Mouse (Mus musculus) hindbrain, embryonic 11.5 days (tissue): Measurements from ENCODE around the gene Amt. TPM values are rescaled to one million over a fixed set of nuclear protein-coding genes. Genes with fewer than 3 reads are reported as not detected.

Source experiments
- ATAC-seq: fragments of 200-750 bp; cut with Nextera tagmentation; 2 replicates; pipeline ENCODE4 v1.8.0; 2017; ENCODE audit warnings: mild to moderate bottlenecking, moderate TSS enrichment, moderate library complexity; ENCODE audit not compliant: low FRiP score
- DNase-seq: peaks from one replicate; pipeline ENCODE4 v3.0.0-alpha.2; 2015; ENCODE audit warnings: low spot score
- H3K27ac ChIP-seq: fragments of 300-500 bp; sonication (generic); 2 replicates; pipeline ENCODE4 v1.5.1; 2014; ENCODE audit warnings: mild to moderate bottlenecking, low read depth, low read length
- H3K27me3 ChIP-seq: fragments of 300-500 bp; sonication (generic); 2 replicates; pipeline ENCODE4 v1.6.1; 2014; ENCODE audit warnings: mild to moderate bottlenecking, low read length, moderate library complexity, mixed read lengths; ENCODE audit not compliant: control insufficient read depth, insufficient read depth
- H3K36me3 ChIP-seq: fragments of 300-500 bp; sonication (generic); 2 replicates; pipeline ENCODE4 v1.6.1; 2014; ENCODE audit warnings: mild to moderate bottlenecking, low read length, moderate library complexity, mixed read lengths; ENCODE audit not compliant: control insufficient read depth, insufficient read depth
- H3K4me1 ChIP-seq: fragments of 300-500 bp; sonication (generic); replicated peaks from 2 replicates; pipeline ENCODE4 v1.6.1; 2014; ENCODE audit warnings: low read length, mixed read lengths; ENCODE audit not compliant: control insufficient read depth, insufficient read depth
- H3K4me2 ChIP-seq: fragments of 300-500 bp; sonication (generic); replicated peaks from 2 replicates; pipeline ENCODE4 v1.6.1; 2014; ENCODE audit warnings: mild to moderate bottlenecking, low read depth, low read length
- H3K4me3 ChIP-seq: fragments of 300-500 bp; sonication (generic); 2 replicates; pipeline ENCODE4 v1.5.1; 2014; ENCODE audit warnings: low read depth, low read length
- H3K9ac ChIP-seq: fragments of 300-500 bp; sonication (generic); 2 replicates; pipeline ENCODE4 v1.6.1; 2014; ENCODE audit warnings: low read depth, low read length
- H3K9me3 ChIP-seq: fragments of 300-500 bp; sonication (generic); 2 replicates; pipeline ENCODE4 v1.6.1; 2016; ENCODE audit warnings: low read length; ENCODE audit not compliant: control insufficient read depth
- WGBS: fragments of 180-500 bp; shearing (Covaris S2); extraction: QIAGEN DNeasy Blood & Tissue Kit; methylation state at CpG from one replicate; pipeline ENCODE4 v1.1.7; 2014; 5-methylcytosine and 5-hydroxymethylcytosine counted together
- polyA plus RNA-seq: library from polyadenylated mRNA; unstranded; fragments of >200 nt; fragmentation: Nextera tagmentation; extraction: Ambion mirVana; gene quantifications from 2 replicates; pipeline ENCODE4 v1.2.1, GENCODE M21; 2014

Amt gene
- polyA plus RNA-seq, 1 experiment from 2014 or later = 23.8 TPM

DNA sequence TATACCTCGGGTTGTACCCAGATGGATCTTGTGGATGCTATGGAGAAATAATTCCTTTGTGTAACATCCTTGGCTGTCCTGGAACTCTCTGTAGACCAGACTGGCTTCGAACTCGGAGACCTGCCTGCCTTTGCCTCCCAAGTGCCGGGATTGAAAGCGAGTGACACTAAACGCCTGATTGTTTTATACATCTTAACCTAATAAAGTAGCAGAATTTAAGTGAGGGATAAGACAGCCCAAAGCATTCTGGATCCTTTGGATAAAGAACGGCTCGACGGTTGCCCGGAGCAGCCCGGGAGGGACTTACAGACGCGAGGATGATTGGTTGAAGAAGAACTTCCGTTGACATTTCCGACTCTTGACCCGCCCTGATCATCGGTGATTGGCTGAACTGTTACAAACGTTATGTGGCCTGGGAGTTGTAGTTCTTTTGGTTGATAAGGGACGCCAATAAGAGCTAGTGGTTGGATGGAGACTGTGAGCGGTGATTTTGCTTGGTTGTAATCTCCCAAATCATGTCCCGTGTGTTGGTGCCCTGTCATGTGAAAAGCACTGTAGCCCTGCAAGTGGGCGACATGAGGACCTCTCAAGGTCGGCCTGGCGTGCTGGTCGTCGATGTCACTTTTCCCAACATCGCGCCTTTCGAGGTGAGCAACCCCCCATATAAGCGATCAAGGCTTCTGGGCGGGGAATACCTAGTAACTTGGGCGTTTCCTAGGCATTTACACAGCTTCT lies 6.5 kb upstream of the Amt start, which contains the start of gene Nicn1:
TSS of gene Nicn1 (plus strand) at position 414 of the 735 bp plus-strand sequence.
- Histone ChIP-seq H3K9me3 (no peaks in the 10 kb centered on the region), H3K4me1 (0 out of 2 replicates have a peak, but pooled peaks cover 2% of the 10 kb centered on the region), H3K4me2 (peak within 1 kb of the TSS; percentile 43), H3K4me3 (peak within 1 kb of the TSS; percentile 46), H3K27ac (peak within 1 kb of the TSS; percentile 73), H3K36me3 (no peaks in the 10 kb centered on the region), H3K27me3 (no peaks in the 10 kb centered on the region), H3K9ac (peak within 1 kb of the TSS; percentile 61)
- ATAC-seq (peak; percentile 97), DNase-seq (peak; percentile 91)
- under 1% methylated on average over 32 of the region's 32 CpGs for WGBS

DNA sequence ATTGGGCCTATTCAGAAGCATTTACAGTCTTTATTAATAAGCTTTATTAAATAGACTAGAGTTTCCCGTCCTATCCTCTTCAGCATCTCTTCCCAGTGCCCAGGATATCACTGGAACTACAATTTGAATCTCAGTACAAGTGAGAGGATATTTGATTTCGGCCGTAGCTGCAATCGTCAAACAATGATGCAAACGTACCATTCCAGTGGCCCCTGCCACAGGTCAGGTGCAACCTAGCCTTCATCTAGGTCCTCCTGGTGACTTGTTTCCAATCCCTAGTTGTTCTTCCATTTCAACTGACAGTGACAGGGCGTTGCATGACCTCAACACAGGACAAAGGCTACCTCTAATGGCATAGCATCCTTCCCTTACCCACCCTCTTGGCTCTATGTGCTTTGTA lies 5.9 kb upstream of the Amt start:
- H3K4me2 ChIP-seq = peak overlapping the region; percentile 43
- DNase-seq (peak; percentile 22), ATAC-seq (peak; percentile 4; the same call in 1 of the 2 replicates)
- H3K27ac ChIP-seq = no peak overlapping the region
- peak overlapping the region; percentile 53 for H3K9ac ChIP-seq
- 56% methylated on average over 6 of the region's 6 CpGs for WGBS
- H3K9me3 ChIP-seq = no peaks in the 10 kb centered on the region
- H3K4me1 ChIP-seq = 0 out of 2 replicates have a peak, but pooled peaks cover 2% of the 10 kb centered on the region
- no peaks in the 10 kb centered on the region for H3K27me3 ChIP-seq
- no peaks in the 10 kb centered on the region for H3K36me3 ChIP-seq
- peak overlapping the region; percentile 46 for H3K4me3 ChIP-seq

DNA sequence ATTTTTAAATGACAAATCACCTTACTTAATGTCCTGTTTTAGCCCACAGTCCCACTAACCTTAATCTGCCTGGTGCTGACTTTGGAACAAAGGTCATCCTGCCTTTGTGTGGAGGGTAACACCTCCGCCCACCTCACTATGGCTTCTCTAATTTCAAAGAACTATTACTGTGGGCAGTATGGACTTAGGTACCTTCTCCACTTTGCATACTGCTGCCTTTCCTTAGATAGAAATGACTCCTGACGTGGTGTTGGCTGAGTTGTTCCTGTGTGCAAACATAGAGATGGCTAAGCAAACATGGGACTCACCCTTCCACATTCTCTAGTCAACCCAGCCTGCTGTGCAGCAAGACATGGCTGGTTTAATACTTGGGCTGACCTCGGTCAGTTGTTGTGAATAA lies 5.2 kb downstream of the Amt start:
- Histone ChIP-seq H3K4me3 (no peak overlapping the region), H3K27me3 (no peaks in the 10 kb centered on the region), H3K36me3 (no peaks in the 10 kb centered on the region), H3K9ac (no peak overlapping the region), H3K27ac (no peak overlapping the region), H3K4me1 (peaks cover 6% of the 10 kb centered on the region; the same call in 1 of the 2 replicates), H3K9me3 (no peaks in the 10 kb centered on the region), H3K4me2 (no peak overlapping the region)
- ATAC-seq (no peak), DNase-seq (no peak)
- WGBS = 88% methylated on average over 3 of the region's 3 CpGs

DNA sequence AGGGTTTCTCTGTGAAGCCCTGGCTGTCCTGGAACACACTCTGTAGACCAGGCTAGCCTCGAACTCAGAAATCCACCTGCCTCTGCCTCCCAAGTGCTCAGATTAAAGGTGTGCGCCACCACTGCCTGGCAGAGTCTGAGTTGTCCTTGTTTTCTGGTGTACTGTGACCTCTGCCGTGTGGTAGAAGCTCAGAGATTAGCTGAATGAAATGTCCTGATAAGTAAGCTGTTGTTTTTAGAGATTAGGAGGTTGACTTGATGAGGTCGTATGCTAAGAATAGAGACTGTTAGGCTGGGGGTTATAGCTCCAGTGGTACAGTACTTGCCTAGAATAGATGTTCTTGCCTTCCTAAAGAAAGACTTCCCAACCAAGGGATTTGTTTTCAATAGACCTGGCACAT lies 8.1 kb downstream of the Amt start:
- DNase-seq (no peak), ATAC-seq (no peak)
- peak overlapping the region; percentile 68 for H3K9ac ChIP-seq
- H3K4me2 ChIP-seq = peak overlapping the region; percentile 88; the same call in 1 of the 2 replicates
- peak overlapping the region; percentile 88 for H3K4me3 ChIP-seq
- 90% methylated on average over 4 of the region's 4 CpGs for WGBS
- H3K4me1 ChIP-seq = peaks cover 4% of the 10 kb centered on the region; the same call in 1 of the 2 replicates
- no peaks in the 10 kb centered on the region for H3K36me3 ChIP-seq
- no peaks in the 10 kb centered on the region for H3K9me3 ChIP-seq
- no peak overlapping the region for H3K27ac ChIP-seq
- no peaks in the 10 kb centered on the region for H3K27me3 ChIP-seq

DNA sequence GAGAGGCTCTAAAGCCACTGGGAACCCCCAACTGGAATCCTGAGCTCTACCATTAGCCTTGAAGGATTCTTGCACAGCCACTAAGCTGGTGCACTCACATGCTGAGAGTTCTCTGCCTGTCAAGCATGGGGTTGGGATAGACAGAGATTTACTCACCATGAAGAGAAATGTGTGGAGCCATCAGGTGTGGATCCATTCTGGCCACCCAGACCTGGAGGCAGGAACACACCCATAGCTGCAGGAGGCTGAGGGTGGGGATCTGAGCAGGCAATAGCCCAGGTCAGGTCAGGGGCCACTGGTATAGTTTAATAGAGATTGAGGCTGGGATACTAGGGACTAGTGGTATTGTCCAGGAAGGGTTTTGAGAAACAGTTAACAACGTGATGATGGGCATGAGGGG lies 8.5 kb downstream of the Amt start:
- no peak; the same call in 1 of the 2 replicates for ATAC-seq
- Histone ChIP-seq H3K9me3 (no peaks in the 10 kb centered on the region), H3K4me2 (peak overlapping the region; percentile 88), H3K4me3 (peak overlapping the region; percentile 88), H3K27ac (peak overlapping the region; percentile 100), H3K4me1 (peaks cover 4% of the 10 kb centered on the region; the same call in 1 of the 2 replicates), H3K9ac (peak overlapping the region; percentile 68), H3K36me3 (no peaks in the 10 kb centered on the region), H3K27me3 (no peaks in the 10 kb centered on the region)
- 7% methylated on average over 1 of the region's 1 CpGs for WGBS
- DNase-seq = no peak

DNA sequence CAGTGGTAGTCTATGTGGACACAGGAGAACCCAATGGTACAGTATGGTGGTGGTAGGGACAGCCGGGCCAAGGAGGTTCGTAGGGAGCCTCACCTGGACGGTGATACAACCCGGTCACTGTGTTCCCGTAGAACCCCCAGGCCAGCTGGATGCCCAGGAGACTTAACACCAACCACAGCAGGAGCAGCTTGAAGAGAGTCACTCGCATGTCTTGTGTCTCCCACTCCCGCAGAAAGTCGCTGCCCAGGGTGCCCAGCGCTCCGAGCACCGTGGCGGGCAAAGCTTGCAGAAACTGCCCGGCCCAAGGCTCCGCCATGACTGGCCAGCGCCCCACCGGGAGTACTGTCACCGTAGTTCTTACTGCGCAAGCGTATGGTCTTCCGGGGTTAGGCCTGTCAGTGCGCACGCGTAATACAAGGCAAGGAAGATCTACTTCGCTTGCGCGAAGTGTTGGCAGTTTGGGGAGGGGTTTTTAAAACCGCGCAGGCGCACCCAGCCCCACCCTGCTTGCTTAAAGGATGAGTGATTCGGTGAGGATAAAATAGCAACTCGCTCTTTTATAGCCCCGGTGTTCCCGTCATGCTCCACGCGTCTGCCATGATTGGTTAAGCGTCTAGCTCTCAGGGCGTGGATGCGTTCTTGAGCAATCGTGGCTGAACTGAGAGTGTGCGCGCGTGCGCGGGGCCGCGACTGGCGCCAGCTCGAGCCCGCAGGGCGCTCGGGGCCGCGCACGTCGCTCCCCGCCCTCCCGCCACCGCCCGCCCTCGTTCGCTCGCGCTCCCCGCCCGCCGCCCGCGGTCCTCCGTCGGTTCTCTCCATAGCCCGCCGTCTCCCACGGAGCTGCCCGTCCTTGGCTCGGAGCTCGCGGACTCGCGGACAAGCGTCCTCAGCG lies 9.2 kb downstream of the Amt start, which contains the start of the genes Rhoa and Tcta:
TSS of gene Rhoa (plus strand) at position 501 of the 892 bp plus-strand sequence.
TSS of gene Tcta (minus strand) at position 532 of the 892 bp plus-strand sequence.
- WGBS = 2% methylated on average over 79 of the region's 81 CpGs
- peaks cover 4% of the 10 kb centered on the region; the same call in 1 of the 2 replicates for H3K4me1 ChIP-seq
- no peaks in the 10 kb centered on the region for H3K36me3 ChIP-seq
- no peaks in the 10 kb centered on the region for H3K27me3 ChIP-seq
- ATAC-seq = peak; percentile 98
- H3K4me3 ChIP-seq = peak within 1 kb of the TSS; percentile 88
- DNase-seq = peak; percentile 99
- H3K9me3 ChIP-seq = no peaks in the 10 kb centered on the region
- peak within 1 kb of the TSS; percentile 88 for H3K4me2 ChIP-seq
- peak within 1 kb of the TSS; percentile 93 for H3K9ac ChIP-seq
- peak within 1 kb of the TSS; percentile 100 for H3K27ac ChIP-seq

DNA sequence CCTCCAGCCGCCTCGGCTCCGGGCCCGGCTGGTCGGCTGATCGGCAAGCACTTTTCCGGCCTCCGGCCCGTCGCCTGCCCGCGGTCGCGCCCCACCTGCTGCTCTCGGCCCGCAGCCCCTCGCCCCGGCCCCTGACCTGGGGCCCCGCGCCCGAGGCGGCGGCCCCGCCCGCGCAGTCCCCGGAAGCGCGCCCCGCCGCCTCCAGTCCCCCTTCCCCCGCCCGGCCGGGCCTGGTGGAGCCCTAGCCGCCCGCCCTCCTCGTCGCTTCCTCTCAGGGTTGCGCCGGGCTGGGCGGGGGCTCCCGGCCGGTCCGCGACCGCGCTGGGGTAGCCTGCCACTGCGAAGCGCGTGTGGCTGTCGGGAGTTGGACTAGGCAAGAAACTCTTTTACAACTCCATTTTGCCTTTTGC lies 9.9 kb downstream of the Amt start:
- WGBS = under 1% methylated on average over 21 of the region's 51 CpGs
- Histone ChIP-seq H3K9ac (peak overlapping the region; percentile 93), H3K9me3 (no peaks in the 10 kb centered on the region), H3K27ac (peak overlapping the region; percentile 100), H3K4me2 (peak overlapping the region; percentile 39), H3K27me3 (no peaks in the 10 kb centered on the region), H3K36me3 (no peaks in the 10 kb centered on the region), H3K4me3 (peak overlapping the region; percentile 88), H3K4me1 (peaks cover 4% of the 10 kb centered on the region; the same call in 1 of the 2 replicates)
- ATAC-seq (peak; percentile 78), DNase-seq (peak; percentile 84)

DNA sequence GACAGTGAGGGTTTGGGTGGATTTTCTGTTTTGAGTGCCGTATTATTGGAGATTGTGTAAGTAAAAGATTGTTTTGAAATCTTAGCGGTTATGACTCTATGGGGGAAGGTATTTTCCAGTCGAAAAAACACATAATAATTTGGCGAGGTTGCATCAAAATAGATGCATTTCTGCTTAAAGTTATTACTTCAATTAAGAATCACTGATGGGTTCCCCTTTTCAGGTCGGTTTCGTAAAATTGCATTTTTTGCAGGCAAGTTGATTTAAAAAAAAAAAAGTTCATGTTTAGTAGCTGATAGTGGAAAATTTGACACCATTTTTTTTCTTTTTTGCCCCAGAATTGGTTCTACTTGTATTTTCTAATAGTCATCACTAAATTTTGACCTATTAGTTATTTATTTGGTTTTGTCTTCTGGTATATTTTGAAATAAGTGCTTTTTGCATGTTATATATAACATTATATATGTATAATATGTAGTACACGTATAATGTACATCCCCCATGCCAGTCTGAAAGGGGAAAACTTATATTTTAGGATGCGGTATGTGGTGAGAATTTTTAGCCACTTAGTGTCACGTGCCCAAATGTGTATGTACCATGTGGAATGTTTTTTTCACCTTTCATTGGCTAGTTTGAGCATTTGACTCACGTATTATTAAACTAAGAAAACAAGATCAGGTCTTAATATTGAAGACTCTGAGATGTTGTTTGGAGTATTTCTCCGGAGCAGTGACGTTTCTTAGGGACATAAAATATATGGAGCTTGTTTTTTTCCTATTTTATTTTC lies 10.6 kb downstream of the Amt start:
- Histone ChIP-seq H3K27ac (peak overlapping the region; percentile 100; the same call in 1 of the 2 replicates), H3K9me3 (no peaks in the 10 kb centered on the region), H3K27me3 (no peaks in the 10 kb centered on the region), H3K4me1 (peaks cover 4% of the 10 kb centered on the region; the same call in 1 of the 2 replicates), H3K9ac (peak overlapping the region; percentile 93), H3K4me2 (peak overlapping the region; percentile 39), H3K4me3 (peak overlapping the region; percentile 88), H3K36me3 (no peaks in the 10 kb centered on the region)
- WGBS = 29% methylated on average over 12 of the region's 12 CpGs
- DNase-seq = no peak
- ATAC-seq = no peak
